Mouse (Mus musculus) heart, adult 8-10 months (tissue): ENCODE measurements around the gene Cavin4. TPM values are rescaled to one million over a fixed set of nuclear protein-coding genes. Genes with fewer than 3 reads are reported as not detected.

ENCODE experiments used
- total RNA-seq, 4 experiments: library from RNA; stranded (reverse); gene quantifications; 2 replicates each; pipeline ENCODE4 v1.2.4; 2022

Gene Cavin4
- total RNA-seq, 4 experiments from 2014 or later: 111 to 133 (median 117) TPM

Other genes starting within 250 kb of the Cavin4 start
- gene Tex10, start 190.1 kb upstream of the Cavin4 start, total RNA-seq: 10 to 100 TPM in 1 of 4 experiments, 1 to 10 TPM in 3; 7.6 to 10.3 (median 8.3) TPM
- gene Msantd3, start 123.6 kb upstream of the Cavin4 start, total RNA-seq: 10 to 100 TPM; 15.8 to 22.8 (median 19.3) TPM
- gene Tmeff1, start 78.3 kb upstream of the Cavin4 start, total RNA-seq: 10 to 100 TPM in 2 of 4 experiments, 1 to 10 TPM in 2; 7.1 to 12.0 (median 9.5) TPM